Mouse (Mus musculus) right cerebral cortex, postnatal 4 days (tissue): ENCODE data around the gene Dzip1.
A peak's percentile ranks its signal among the peaks of the same experiment; 100 is the strongest.

Experiments
- DNase-seq: peaks from one replicate; pipeline ENCODE4 v3.0.0-alpha.2; 2022

The Dzip1 gene

GRCm38 (mm10) chr14:118867366-118867765 lies 57.9 kb downstream of the Dzip1 start:
- no peak for DNase-seq

- DNase-seq = no peak
Observed at GRCm38 (mm10) chr14:118866014-118866811, 59.0 kb downstream of the Dzip1 start.

GRCm38 (mm10) chr14:118864905-118865304 lies 60.4 kb downstream of the Dzip1 start:
- DNase-seq = no peak

GRCm38 (mm10) chr14:118862253-118862652 lies 63.0 kb downstream of the Dzip1 start:
- DNase-seq = no peak

GRCm38 (mm10) chr14:118858318-118858717 lies 66.9 kb downstream of the Dzip1 start:
- DNase-seq = no peak

- no peak for DNase-seq
Observed at GRCm38 (mm10) chr14:118856563-118856962, 68.7 kb downstream of the Dzip1 start.

GRCm38 (mm10) chr14:118855141-118855800 lies 70.0 kb downstream of the Dzip1 start:
- peak; percentile 13 for DNase-seq

- peak; percentile 52 for DNase-seq
Observed at GRCm38 (mm10) chr14:118854371-118855114, 70.7 kb downstream of the Dzip1 start.

- no peak for DNase-seq
Observed at GRCm38 (mm10) chr14:118851496-118852107, 73.7 kb downstream of the Dzip1 start.

GRCm38 (mm10) chr14:118850696-118851035 lies 74.6 kb downstream of the Dzip1 start:
- DNase-seq = no peak

- no peak for DNase-seq
Observed at GRCm38 (mm10) chr14:118850011-118850695, 75.1 kb downstream of the Dzip1 start.

- DNase-seq = no peak
Observed at GRCm38 (mm10) chr14:118848171-118848570, 77.1 kb downstream of the Dzip1 start.

- no peak for DNase-seq
Observed at GRCm38 (mm10) chr14:118846834-118847233, 78.4 kb downstream of the Dzip1 start.

GRCm38 (mm10) chr14:118842353-118842752 lies 82.9 kb downstream of the Dzip1 start:
- DNase-seq = no peak

- DNase-seq = no peak
Observed at GRCm38 (mm10) chr14:118840027-118840426, 85.2 kb downstream of the Dzip1 start.

- no peak for DNase-seq
Observed at GRCm38 (mm10) chr14:118839416-118839815, 85.8 kb downstream of the Dzip1 start.

- DNase-seq = no peak
Observed at GRCm38 (mm10) chr14:118838556-118839120, 86.6 kb downstream of the Dzip1 start.

- no peak for DNase-seq
Observed at GRCm38 (mm10) chr14:118836754-118837153, 88.5 kb downstream of the Dzip1 start.

- no peak for DNase-seq
Observed at GRCm38 (mm10) chr14:118836145-118836544, 89.1 kb downstream of the Dzip1 start.

GRCm38 (mm10) chr14:118834313-118834712 lies 90.9 kb downstream of the Dzip1 start:
- DNase-seq = no peak

GRCm38 (mm10) chr14:118833241-118833640 lies 92.0 kb downstream of the Dzip1 start:
- no peak for DNase-seq

GRCm38 (mm10) chr14:118831597-118831996 lies 93.7 kb downstream of the Dzip1 start:
- DNase-seq = no peak
